Mouse (Mus musculus): ENCODE results near the gene B3galnt1. TPM values are rescaled to one million over a fixed set of nuclear protein-coding genes. Genes with fewer than 3 reads are reported as not detected.

Gene B3galnt1
- polyA plus RNA-seq (2016; fragmentation: Nextera tagmentation; extraction: Ambion mirVana), result 40.1 and 42.4 TPM in 2 replicates

DNA sequence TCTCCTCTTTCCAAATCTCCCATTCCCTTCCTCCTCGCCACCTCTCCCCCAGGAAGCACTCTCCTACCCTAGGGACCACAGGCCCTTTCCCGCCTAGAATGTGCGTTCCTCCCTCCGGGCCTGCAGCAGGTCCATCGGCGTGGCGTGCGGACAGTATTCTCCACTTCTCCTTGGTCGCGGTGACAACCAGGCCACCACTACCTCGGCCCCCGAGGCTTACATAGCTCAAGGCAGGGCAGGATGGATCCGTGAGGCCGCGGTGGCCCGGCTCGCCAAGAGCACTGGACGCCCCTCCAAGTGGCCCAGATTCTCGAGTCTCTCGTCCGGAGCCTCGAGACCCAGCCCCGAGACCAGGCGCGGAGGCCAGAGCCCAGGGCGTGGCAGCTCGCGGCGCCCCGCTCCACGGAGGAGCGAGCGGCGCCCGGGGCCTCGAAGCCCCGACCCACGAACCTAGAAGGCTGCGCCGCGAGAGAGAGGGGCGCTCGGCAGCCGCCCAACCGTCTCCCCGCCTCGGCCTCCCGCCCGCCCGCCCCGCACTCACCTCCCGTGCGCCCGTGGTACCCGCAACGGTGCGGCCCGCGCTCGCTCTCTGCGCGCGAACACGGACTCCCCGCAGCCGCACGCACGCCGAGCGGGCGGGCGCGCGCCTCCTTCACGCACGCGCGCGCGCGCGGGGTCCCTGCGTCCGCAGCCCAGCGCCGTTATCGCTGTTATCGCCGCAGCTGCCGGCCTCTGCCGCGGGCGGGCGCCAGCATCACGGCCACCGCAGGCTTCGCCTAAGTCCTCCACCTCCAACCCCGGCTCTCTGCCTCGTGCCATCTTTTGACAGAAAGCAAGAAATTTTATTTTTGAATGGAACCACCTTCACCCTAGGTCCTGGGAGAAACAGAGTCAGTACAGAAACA lies at the start of gene B3galnt1:
TSS of gene B3galnt1 (minus strand) at position 700 of the 905 bp plus-strand sequence.
- ATAC-seq (ENCODE audit: low FRiP score, low read depth), result peak; percentile 87
- Histone ChIP-seq H3K27ac (replicated peaks) (peak within 1 kb of the TSS; percentile 60), H3K9ac (replicated peaks) (peak within 1 kb of the TSS; percentile 82), H3K4me2 (replicated peaks) (peak within 1 kb of the TSS; percentile 73), H3K4me3 (peak within 1 kb of the TSS; percentile 76), H3K4me1 (peaks cover 14% of the 10 kb centered on the region; the same call in 1 of the 2 replicates), H3K36me3 (no peaks in the 10 kb centered on the region), H3K27me3 (no peaks in the 10 kb centered on the region), H3K9me3 (no peaks in the 10 kb centered on the region)
- WGBS, result under 1% methylated on average over 72 of the region's 99 CpGs

DNA sequence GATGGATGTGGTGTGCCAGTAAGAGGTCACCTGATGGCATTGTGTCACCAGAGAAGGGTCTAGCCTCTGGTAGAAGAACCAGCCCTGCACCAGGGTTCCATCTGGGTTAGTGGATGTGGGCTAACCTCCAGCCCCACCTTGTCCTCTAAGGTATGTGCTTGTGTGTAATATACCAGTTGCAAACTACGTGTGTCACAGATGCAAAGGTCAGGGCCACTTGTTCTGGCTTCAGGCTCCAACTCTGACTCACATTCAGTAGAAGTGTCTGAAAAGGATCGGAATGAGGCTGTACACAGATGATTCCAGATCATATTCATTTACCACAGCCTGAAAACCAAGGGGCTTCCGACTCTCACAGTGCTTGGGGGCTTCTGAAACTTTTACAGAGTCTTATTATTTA lies 35.8 kb upstream of the B3galnt1 start:
- Histone ChIP-seq H3K27ac (replicated peaks) (no peak overlapping the region), H3K27me3 (no peaks in the 10 kb centered on the region), H3K4me3 (no peak overlapping the region), H3K9ac (replicated peaks) (no peak overlapping the region), H3K4me1 (no peaks in the 10 kb centered on the region), H3K4me2 (replicated peaks) (no peak overlapping the region), H3K36me3 (no peaks in the 10 kb centered on the region), H3K9me3 (no peaks in the 10 kb centered on the region)
- WGBS, result 86% methylated on average over 3 of the region's 3 CpGs
- no peak for ATAC-seq (ENCODE audit: low FRiP score, low read depth)

DNA sequence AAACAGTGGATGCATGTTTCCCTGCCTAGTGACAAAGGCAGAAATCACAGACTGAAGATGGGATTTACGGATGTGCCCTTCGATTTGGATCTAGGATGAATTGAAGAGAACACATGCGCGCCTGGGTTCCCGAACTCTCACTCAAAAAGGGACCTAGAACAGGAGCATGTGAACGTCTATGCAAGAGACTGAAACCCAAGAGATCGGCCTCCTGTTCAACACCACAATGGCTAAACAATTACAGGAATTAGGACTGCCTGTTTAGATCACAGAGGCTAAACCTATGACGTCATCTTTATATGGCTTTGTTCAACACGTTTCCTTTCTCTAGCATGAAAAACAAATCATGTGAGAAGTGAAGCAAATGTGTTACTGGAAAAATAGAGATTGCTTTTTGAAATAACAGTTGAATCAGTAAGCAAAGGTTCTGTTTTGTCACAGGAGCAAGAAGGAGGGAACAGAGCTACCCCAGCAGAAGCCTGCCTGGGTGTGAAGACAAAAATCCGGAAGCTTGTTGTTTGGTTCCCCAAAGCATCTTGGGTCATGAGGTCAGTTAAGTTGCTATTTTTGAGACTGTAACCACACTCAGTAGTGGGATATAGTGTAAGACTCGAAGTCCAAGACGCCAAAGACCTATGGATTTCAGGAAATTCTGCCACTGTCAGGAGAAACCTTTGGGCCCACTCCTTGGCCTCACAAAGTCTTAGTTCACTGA lies 35.1 kb upstream of the B3galnt1 start:
- H3K9ac ChIP-seq (replicated peaks), result no peak overlapping the region
- no peak for ATAC-seq (ENCODE audit: low FRiP score, low read depth)
- 80% methylated on average over 12 of the region's 12 CpGs for WGBS
- H3K27ac ChIP-seq (replicated peaks), result no peak overlapping the region
- no peak overlapping the region for H3K4me2 ChIP-seq (replicated peaks)
- H3K36me3 ChIP-seq, result no peaks in the 10 kb centered on the region
- H3K27me3 ChIP-seq, result no peaks in the 10 kb centered on the region
- H3K4me3 ChIP-seq, result no peak overlapping the region
- H3K9me3 ChIP-seq, result no peaks in the 10 kb centered on the region
- no peaks in the 10 kb centered on the region for H3K4me1 ChIP-seq

GRCm38 (mm10) chr3:69626963-69627590 lies 28.3 kb upstream of the B3galnt1 start:
- Histone ChIP-seq H3K27me3 (no peaks in the 10 kb centered on the region), H3K27ac (replicated peaks) (no peak overlapping the region), H3K9ac (replicated peaks) (no peak overlapping the region), H3K4me1 (no peaks in the 10 kb centered on the region), H3K9me3 (no peaks in the 10 kb centered on the region), H3K4me3 (no peak overlapping the region), H3K4me2 (replicated peaks) (no peak overlapping the region), H3K36me3 (no peaks in the 10 kb centered on the region)
- ATAC-seq (ENCODE audit: low FRiP score, low read depth), result no peak
- 83% methylated on average over 11 of the region's 11 CpGs for WGBS

- H3K27ac ChIP-seq (replicated peaks), result no peak overlapping the region
- no peak overlapping the region for H3K9ac ChIP-seq (replicated peaks)
- H3K4me2 ChIP-seq (replicated peaks), result no peak overlapping the region
- no peaks in the 10 kb centered on the region for H3K4me1 ChIP-seq
- WGBS, result 83% methylated on average over 10 of the region's 11 CpGs
- no peaks in the 10 kb centered on the region for H3K9me3 ChIP-seq
- no peak for ATAC-seq (ENCODE audit: low FRiP score, low read depth)
- no peaks in the 10 kb centered on the region for H3K36me3 ChIP-seq
- no peak overlapping the region for H3K4me3 ChIP-seq
- H3K27me3 ChIP-seq, result no peaks in the 10 kb centered on the region
Observed at GRCm38 (mm10) chr3:69626213-69626962, 27.6 kb upstream of the B3galnt1 start.

DNA sequence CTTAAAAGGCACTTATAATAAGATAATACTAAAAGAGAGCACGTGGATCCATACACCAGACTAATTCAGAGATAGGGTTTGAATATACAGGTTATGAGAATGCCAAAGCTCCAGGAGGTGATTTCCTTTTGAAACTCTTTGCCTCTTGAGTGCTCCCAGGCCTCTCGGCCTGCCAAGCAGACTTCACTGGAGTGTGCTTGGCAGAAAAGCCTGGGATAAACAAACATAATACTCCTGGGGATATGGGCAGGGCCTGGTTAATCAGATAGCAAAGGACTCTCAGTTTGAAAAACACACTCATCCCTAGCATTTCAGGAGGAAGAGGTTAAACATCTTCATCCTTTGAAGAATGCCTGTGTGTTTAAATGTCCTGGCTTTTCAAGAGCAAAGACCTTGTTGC lies 25.4 kb upstream of the B3galnt1 start:
- Histone ChIP-seq H3K4me2 (replicated peaks) (no peak overlapping the region), H3K36me3 (no peaks in the 10 kb centered on the region), H3K27ac (replicated peaks) (no peak overlapping the region), H3K9ac (replicated peaks) (no peak overlapping the region), H3K4me3 (no peak overlapping the region), H3K9me3 (no peaks in the 10 kb centered on the region), H3K27me3 (no peaks in the 10 kb centered on the region), H3K4me1 (no peaks in the 10 kb centered on the region)
- WGBS, result 75% methylated on average over 2 of the region's 2 CpGs
- no peak for ATAC-seq (ENCODE audit: low FRiP score, low read depth)

DNA sequence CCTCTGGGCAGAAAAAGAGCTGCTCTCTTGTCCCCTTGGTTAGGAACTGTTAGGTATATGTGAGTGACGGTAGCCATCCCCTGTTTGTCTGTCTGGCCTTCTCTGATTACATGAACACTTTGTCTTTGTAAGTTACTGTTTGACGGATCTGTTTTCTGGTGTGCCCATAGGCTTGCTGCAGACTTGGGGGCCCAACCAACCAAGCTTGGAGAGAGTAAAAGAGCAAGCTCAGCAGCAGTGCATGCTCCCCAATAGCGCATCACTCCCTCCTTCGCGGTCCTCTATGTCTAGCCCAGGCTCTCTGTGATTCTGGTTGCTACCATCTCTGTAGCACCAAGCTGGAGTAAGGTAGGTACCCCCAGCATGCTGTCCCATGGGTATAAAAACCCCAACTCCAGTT lies 9.1 kb upstream of the B3galnt1 start:
- 93% methylated on average over 5 of the region's 5 CpGs for WGBS
- Histone ChIP-seq H3K9me3 (0 out of 2 replicates have a peak, but pooled peaks cover 3% of the 10 kb centered on the region), H3K9ac (replicated peaks) (no peak overlapping the region), H3K4me1 (no peaks in the 10 kb centered on the region), H3K27me3 (no peaks in the 10 kb centered on the region), H3K4me2 (replicated peaks) (no peak overlapping the region), H3K27ac (replicated peaks) (no peak overlapping the region), H3K4me3 (no peak overlapping the region), H3K36me3 (no peaks in the 10 kb centered on the region)
- no peak for ATAC-seq (ENCODE audit: low FRiP score, low read depth)

DNA sequence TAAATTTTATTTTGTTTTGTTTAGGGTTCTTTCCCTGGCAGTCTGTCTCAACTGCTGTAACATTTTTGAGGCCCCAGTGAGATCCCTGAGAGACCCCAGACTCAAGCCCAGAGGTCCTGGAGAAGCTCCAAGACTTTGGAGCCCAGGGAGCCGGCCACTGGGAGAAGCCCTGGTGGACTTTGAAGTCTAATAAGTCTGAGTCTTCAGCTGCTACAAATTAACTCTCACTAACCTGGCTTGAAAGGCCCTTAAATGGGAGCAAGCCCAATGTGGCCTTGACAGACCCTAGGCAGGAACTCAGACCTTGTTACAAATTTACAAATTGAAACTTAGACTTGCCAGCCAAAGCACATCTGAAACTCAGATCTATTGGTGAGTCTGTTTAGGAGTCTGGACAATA lies 8.7 kb upstream of the B3galnt1 start:
- H3K27me3 ChIP-seq, result no peaks in the 10 kb centered on the region
- no peaks in the 10 kb centered on the region for H3K4me1 ChIP-seq
- no peaks in the 10 kb centered on the region for H3K9me3 ChIP-seq
- H3K4me2 ChIP-seq (replicated peaks), result no peak overlapping the region
- H3K27ac ChIP-seq (replicated peaks), result no peak overlapping the region
- 51% methylated on average over 1 of the region's 1 CpGs for WGBS
- ATAC-seq (ENCODE audit: low FRiP score, low read depth), result no peak
- no peak overlapping the region for H3K9ac ChIP-seq (replicated peaks)
- no peak overlapping the region for H3K4me3 ChIP-seq
- no peaks in the 10 kb centered on the region for H3K36me3 ChIP-seq

GRCm38 (mm10) chr3:69606923-69607322 lies 8.2 kb upstream of the B3galnt1 start:
- 89% methylated on average over 1 of the region's 1 CpGs for WGBS

GRCm38 (mm10) chr3:69599166-69599500 lies 373 bp upstream of the B3galnt1 start:
- 14% methylated on average over 5 of the region's 5 CpGs for WGBS
- no peaks in the 10 kb centered on the region for H3K27me3 ChIP-seq
- peaks cover 14% of the 10 kb centered on the region; the same call in 1 of the 2 replicates for H3K4me1 ChIP-seq
- peak overlapping the region; percentile 73 for H3K4me2 ChIP-seq (replicated peaks)
- peak overlapping the region; percentile 60 for H3K27ac ChIP-seq (replicated peaks)
- no peaks in the 10 kb centered on the region for H3K9me3 ChIP-seq
- H3K36me3 ChIP-seq, result no peaks in the 10 kb centered on the region
- H3K4me3 ChIP-seq, result peak overlapping the region; percentile 76
- peak overlapping the region; percentile 82 for H3K9ac ChIP-seq (replicated peaks)
- ATAC-seq (ENCODE audit: low FRiP score, low read depth), result no peak; the same call in none of the 2 replicates

More at GRCm38 (mm10) chr3:69606923-69607322, 8.2 kb upstream of the B3galnt1 start:
- no peaks in the 10 kb centered on the region for H3K9me3 ChIP-seq
- no peak overlapping the region for H3K4me3 ChIP-seq
- no peak overlapping the region for H3K4me2 ChIP-seq (replicated peaks)
- no peak for ATAC-seq (ENCODE audit: low FRiP score, low read depth)
- H3K27ac ChIP-seq (replicated peaks), result no peak overlapping the region
- H3K9ac ChIP-seq (replicated peaks), result no peak overlapping the region
- no peaks in the 10 kb centered on the region for H3K36me3 ChIP-seq
- H3K4me1 ChIP-seq, result no peaks in the 10 kb centered on the region
- no peaks in the 10 kb centered on the region for H3K27me3 ChIP-seq

DNA sequence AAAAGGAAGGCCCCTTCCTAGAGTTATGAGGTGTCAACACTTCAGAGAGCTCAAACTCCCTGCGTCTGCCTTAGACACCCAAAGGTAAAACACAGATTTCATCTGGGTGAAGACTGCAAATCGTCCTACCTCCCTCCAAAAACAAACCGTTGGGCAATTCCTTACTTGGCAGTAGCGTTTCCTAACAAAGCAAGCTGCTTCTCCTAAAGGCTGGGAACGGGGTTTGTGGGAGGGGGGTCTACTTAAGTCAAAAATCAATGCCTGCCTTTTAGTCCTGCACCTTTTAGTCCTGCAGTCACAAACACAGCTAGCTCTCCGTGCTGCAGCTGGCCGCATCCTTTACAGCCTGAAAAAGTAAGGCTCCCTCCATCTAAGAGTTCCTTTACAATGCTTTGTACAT lies 944 bp downstream of the B3galnt1 start:
- Histone ChIP-seq H3K9ac (replicated peaks) (peak overlapping the region; percentile 82), H3K36me3 (no peaks in the 10 kb centered on the region), H3K4me2 (replicated peaks) (peak overlapping the region; percentile 73), H3K9me3 (no peaks in the 10 kb centered on the region), H3K4me3 (peak overlapping the region; percentile 76), H3K27ac (replicated peaks) (0 out of 2 replicates have a peak overlapping the region, but pooled peaks have one; percentile 60), H3K4me1 (peaks cover 14% of the 10 kb centered on the region; the same call in 1 of the 2 replicates), H3K27me3 (no peaks in the 10 kb centered on the region)
- WGBS, result 5% methylated on average over 7 of the region's 7 CpGs
- ATAC-seq (ENCODE audit: low FRiP score, low read depth), result peak; percentile 13; the same call in 1 of the 2 replicates

All from midbrain, embryonic 12.5 days (tissue).